Mouse (Mus musculus) CH12.LX (cell line): ENCODE measurements around the gene Il11. TPM values are rescaled to one million over a fixed set of nuclear protein-coding genes. Genes with fewer than 3 reads are reported as not detected.

Experiments used
- DNase-seq: peaks from one replicate; pipeline ENCODE4 v3.0.0-alpha.2; 2013; ENCODE audit errors: extremely low read depth
- H3K27ac ChIP-seq: 2 replicates; pipeline ENCODE4 v1.5.1; 2012; ENCODE audit warnings: low read depth, mild to moderate bottlenecking, control low read depth, moderate library complexity; ENCODE audit not compliant: insufficient read depth
- H3K27me3 ChIP-seq: replicated peaks from 2 replicates; pipeline ENCODE3; 2012; ENCODE audit warnings: inconsistent platforms
- H3K36me3 ChIP-seq, 2 experiments: replicated peaks in 1 of 2; 2 replicates each; pipeline versions ENCODE3 to v1.6.1; 2012; ENCODE audit warnings: inconsistent platforms in 1 of 2, low read length in 1 of 2, mild to moderate bottlenecking in 1 of 2, mixed read lengths in 1 of 2, moderate library complexity in 1 of 2; ENCODE audit not compliant: control insufficient read depth in 1 of 2, insufficient read depth in 1 of 2
- H3K4me1 ChIP-seq, 2 experiments: 2 replicates each; pipeline ENCODE4 v1.6.1; 2012; ENCODE audit warnings: inconsistent platforms in 1 of 2, moderate library complexity in 1 of 2; ENCODE audit not compliant: insufficient read depth in 2 of 2, control insufficient read depth in 1 of 2
- H3K4me2 ChIP-seq: 2 replicates; pipeline ENCODE4 v1.6.1; 2012; ENCODE audit warnings: low read depth, mild to moderate bottlenecking, control low read depth; ENCODE audit not compliant: poor library complexity, insufficient read depth, severe bottlenecking
- H3K4me3 ChIP-seq, 3 experiments: fragments of 150-350 bp in 1 of 3; sonication (generic) in 1 of 3; replicated peaks in 1 of 3; 2 replicates each; pipeline versions ENCODE3 to v1.5.1; 2011 to 2012; ENCODE audit warnings: low read depth in 2 of 3, low read length in 2 of 3, mild to moderate bottlenecking in 2 of 3, moderate library complexity in 2 of 3, control low read depth in 1 of 3, improper control_type of control experiment in 1 of 3, inconsistent platforms in 1 of 3, mixed read lengths in 1 of 3; ENCODE audit not compliant: poor library complexity in 1 of 3
- H3K79me2 ChIP-seq: replicated peaks from 2 replicates; pipeline ENCODE4 v1.6.1; 2012; ENCODE audit warnings: mild to moderate bottlenecking, moderate library complexity; ENCODE audit not compliant: control insufficient read depth, poor library complexity, insufficient read depth, severe bottlenecking; ENCODE audit errors: extremely low read depth
- H3K9ac ChIP-seq: 2 replicates; pipeline ENCODE4 v1.6.1; 2012; ENCODE audit warnings: low read depth, mild to moderate bottlenecking, control low read depth, moderate library complexity; ENCODE audit not compliant: insufficient read depth
- H3K9me3 ChIP-seq: replicated peaks from 2 replicates; pipeline ENCODE3; 2012; ENCODE audit warnings: low read length, inconsistent platforms, mixed read lengths
- BHLHE40 ChIP-seq: IDR thresholded peaks from 2 replicates; pipeline ENCODE4 v1.6.1; 2011; ENCODE audit warnings: mild to moderate bottlenecking, low read depth, low read length, improper control_type of control experiment
- CHD1 ChIP-seq: IDR thresholded peaks from 2 replicates; pipeline ENCODE4 v1.6.1; 2012; ENCODE audit warnings: low read depth, low read length, improper control_type of control experiment, inconsistent platforms
- CHD2 ChIP-seq: IDR thresholded peaks from 2 replicates; pipeline ENCODE4 v1.6.1; 2011; ENCODE audit warnings: low read length, improper control_type of control experiment
- CTCF ChIP-seq, 2 experiments: IDR thresholded peaks in 1 of 2; conservative IDR thresholded peaks in 1 of 2; 2 replicates each; pipeline ENCODE4 v1.5.1; 2011 to 2012; ENCODE audit warnings: low read depth in 2 of 2, low read length in 2 of 2, improper control_type of control experiment in 1 of 2, inconsistent platforms in 1 of 2, mild to moderate bottlenecking in 1 of 2, moderate library complexity in 1 of 2
- E2F4 ChIP-seq: IDR thresholded peaks from 2 replicates; pipeline ENCODE4 v1.6.1; 2011; ENCODE audit warnings: low read depth, low read length, improper control_type of control experiment; ENCODE audit not compliant: insufficient replicate concordance
- ELF1 ChIP-seq: IDR thresholded peaks from 2 replicates; pipeline ENCODE4 v1.6.1; 2014; ENCODE audit warnings: low read depth, mild to moderate bottlenecking, inconsistent platforms, low read length, improper control_type of control experiment
- EP300 ChIP-seq: IDR thresholded peaks from 2 replicates; pipeline ENCODE4 v1.6.1; 2011; ENCODE audit warnings: low read length, improper control_type of control experiment
- ETS1 ChIP-seq: conservative IDR thresholded peaks from 2 replicates; pipeline ENCODE4 v1.6.1; 2012; ENCODE audit warnings: low read depth, mild to moderate bottlenecking, inconsistent platforms, low read length, improper control_type of control experiment, moderate library complexity
- GABPA ChIP-seq: IDR thresholded peaks from 2 replicates; pipeline ENCODE4 v1.6.1; 2012; ENCODE audit warnings: low read depth, low read length, improper control_type of control experiment, inconsistent platforms; ENCODE audit not compliant: insufficient replicate concordance
- HCFC1 ChIP-seq: IDR thresholded peaks from 2 replicates; pipeline ENCODE4 v1.6.1; 2012; ENCODE audit warnings: low read depth, mild to moderate bottlenecking, inconsistent platforms, low read length, improper control_type of control experiment
- IRF4 ChIP-seq: IDR thresholded peaks from 2 replicates; pipeline ENCODE4 v1.6.1; 2014; ENCODE audit warnings: low read depth, mild to moderate bottlenecking, inconsistent platforms, low read length, improper control_type of control experiment
- JUN ChIP-seq: IDR thresholded peaks from 2 replicates; pipeline ENCODE4 v1.6.1; 2011; ENCODE audit warnings: low read depth, mild to moderate bottlenecking, low read length, improper control_type of control experiment, moderate library complexity; ENCODE audit not compliant: insufficient read depth
- JUND ChIP-seq: conservative IDR thresholded peaks from 2 replicates; pipeline ENCODE4 v1.6.1; 2011; ENCODE audit warnings: low read depth, low read length, improper control_type of control experiment
- KAT2A ChIP-seq: IDR thresholded peaks from 2 replicates; pipeline ENCODE4 v1.6.1; 2012; ENCODE audit warnings: low read length, improper control_type of control experiment, inconsistent platforms; ENCODE audit not compliant: insufficient replicate concordance
- MAFK ChIP-seq: IDR thresholded peaks from 2 replicates; pipeline ENCODE4 v1.6.1; 2011; ENCODE audit warnings: low read length, improper control_type of control experiment; ENCODE audit not compliant: insufficient replicate concordance
- MAX ChIP-seq: IDR thresholded peaks from 2 replicates; pipeline ENCODE4 v1.6.1; 2011; ENCODE audit warnings: low read length, improper control_type of control experiment
- MEF2A ChIP-seq: IDR thresholded peaks from 2 replicates; pipeline ENCODE4 v1.6.1; 2014; ENCODE audit warnings: low read depth, mild to moderate bottlenecking, inconsistent platforms, low read length, improper control_type of control experiment, borderline replicate concordance
- MXI1 ChIP-seq: IDR thresholded peaks from 2 replicates; pipeline ENCODE4 v1.6.1; 2011; ENCODE audit warnings: mild to moderate bottlenecking, low read depth, low read length, improper control_type of control experiment
- MYC ChIP-seq: IDR thresholded peaks from 2 replicates; pipeline ENCODE4 v1.6.1; 2011; ENCODE audit warnings: low read depth, mild to moderate bottlenecking, improper control_type of control experiment, low read length
- NRF1 ChIP-seq: IDR thresholded peaks from 2 replicates; pipeline ENCODE4 v1.6.1; 2014; ENCODE audit warnings: low read depth, mild to moderate bottlenecking, inconsistent platforms, low read length, improper control_type of control experiment, moderate library complexity
- POLR2A ChIP-seq: IDR thresholded peaks from 2 replicates; pipeline ENCODE4 v1.6.1; 2011; ENCODE audit warnings: low read depth, mild to moderate bottlenecking, improper control_type of control experiment, low read length
- POLR2AphosphoS2 ChIP-seq: IDR thresholded peaks from 2 replicates; pipeline ENCODE4 v1.6.1; 2011; ENCODE audit warnings: low read depth, low read length, improper control_type of control experiment
- RAD21 ChIP-seq: IDR thresholded peaks from 2 replicates; pipeline ENCODE4 v1.6.1; 2011; ENCODE audit warnings: low read depth, mild to moderate bottlenecking, low read length, improper control_type of control experiment, moderate library complexity
- RCOR1 ChIP-seq: conservative IDR thresholded peaks from 2 replicates; pipeline ENCODE4 v1.6.1; 2012; ENCODE audit warnings: low read depth, mild to moderate bottlenecking, inconsistent platforms, low read length, improper control_type of control experiment
- SMC3 ChIP-seq: IDR thresholded peaks from 2 replicates; pipeline ENCODE4 v1.6.1; 2011; ENCODE audit warnings: low read depth, low read length, improper control_type of control experiment
- TBP ChIP-seq: conservative IDR thresholded peaks from 2 replicates; pipeline ENCODE4 v1.6.1; 2011; ENCODE audit warnings: low read depth, low read length, improper control_type of control experiment
- TCF12 ChIP-seq: IDR thresholded peaks from 2 replicates; pipeline ENCODE4 v1.6.1; 2014; ENCODE audit warnings: low read depth, mild to moderate bottlenecking, inconsistent platforms, low read length, improper control_type of control experiment
- UBTF ChIP-seq: IDR thresholded peaks from 2 replicates; pipeline ENCODE4 v1.6.1; 2012; ENCODE audit warnings: low read depth, mild to moderate bottlenecking, inconsistent platforms, low read length, improper control_type of control experiment, moderate library complexity
- USF1 ChIP-seq: IDR thresholded peaks from 2 replicates; pipeline ENCODE4 v1.6.1; 2014; ENCODE audit warnings: low read depth, mild to moderate bottlenecking, inconsistent platforms, low read length, improper control_type of control experiment
- USF2 ChIP-seq: conservative IDR thresholded peaks from 2 replicates; pipeline ENCODE4 v1.6.1; 2011; ENCODE audit warnings: low read depth, low read length, improper control_type of control experiment
- ZC3H11A ChIP-seq: IDR thresholded peaks from 2 replicates; pipeline ENCODE4 v1.6.1; 2012; ENCODE audit warnings: low read depth, mild to moderate bottlenecking, inconsistent platforms, low read length, improper control_type of control experiment
- ZKSCAN1 ChIP-seq: IDR thresholded peaks from 2 replicates; pipeline ENCODE4 v1.6.1; 2012; ENCODE audit warnings: low read depth, inconsistent platforms, low read length, improper control_type of control experiment, borderline replicate concordance
- ZMIZ1 ChIP-seq: IDR thresholded peaks from 2 replicates; pipeline ENCODE4 v1.6.1; 2012; ENCODE audit warnings: low read depth, mild to moderate bottlenecking, inconsistent platforms, low read length, improper control_type of control experiment
- ZNF384 ChIP-seq: IDR thresholded peaks from 2 replicates; pipeline ENCODE4 v1.6.1; 2012; ENCODE audit warnings: low read depth, low read length, improper control_type of control experiment, inconsistent platforms
- dilution Hi-C: fragments of 300-500 bp; cut with MboI; formaldehyde crosslinking; loops from 2 replicates; pipeline ENCODE4 v1.14.3; 2020; ENCODE audit warnings: low sequenced_read_pairs; ENCODE audit not compliant: extremely low pct_unique_long_range_greater_than_20kb, extremely low pct_ligation_motif_present
- in situ Hi-C: fragments of 300-500 bp; cut with MboI; formaldehyde crosslinking; loops from 3 replicates; pipeline ENCODE4 v1.14.3; 2019; ENCODE audit warnings: low sequenced_read_pairs, low pct_ligation_motif_present, low pct_unique_long_range_greater_than_20kb, mixed read lengths
- polyA plus RNA-seq: library from polyadenylated mRNA; unstranded; fragments of >175 nt; gene quantifications from 2 replicates; pipeline ENCODE4 v1.2.1, GENCODE M21; 2012; ENCODE audit warnings: low read depth; ENCODE audit not compliant: insufficient read length
- total RNA-seq, 2 experiments: library from RNA; depleted of rRNA; stranded (reverse); fragments of 300-350 nt in 1 of 2; fragments of >200 nt in 1 of 2; gene quantifications; 2 replicates each; pipeline ENCODE4 v1.2.3; 2012 to 2014

Il11 gene
- total and polyA plus RNA-seq, 3 experiments: 0.17 TPM; not detected in 2

DNA sequence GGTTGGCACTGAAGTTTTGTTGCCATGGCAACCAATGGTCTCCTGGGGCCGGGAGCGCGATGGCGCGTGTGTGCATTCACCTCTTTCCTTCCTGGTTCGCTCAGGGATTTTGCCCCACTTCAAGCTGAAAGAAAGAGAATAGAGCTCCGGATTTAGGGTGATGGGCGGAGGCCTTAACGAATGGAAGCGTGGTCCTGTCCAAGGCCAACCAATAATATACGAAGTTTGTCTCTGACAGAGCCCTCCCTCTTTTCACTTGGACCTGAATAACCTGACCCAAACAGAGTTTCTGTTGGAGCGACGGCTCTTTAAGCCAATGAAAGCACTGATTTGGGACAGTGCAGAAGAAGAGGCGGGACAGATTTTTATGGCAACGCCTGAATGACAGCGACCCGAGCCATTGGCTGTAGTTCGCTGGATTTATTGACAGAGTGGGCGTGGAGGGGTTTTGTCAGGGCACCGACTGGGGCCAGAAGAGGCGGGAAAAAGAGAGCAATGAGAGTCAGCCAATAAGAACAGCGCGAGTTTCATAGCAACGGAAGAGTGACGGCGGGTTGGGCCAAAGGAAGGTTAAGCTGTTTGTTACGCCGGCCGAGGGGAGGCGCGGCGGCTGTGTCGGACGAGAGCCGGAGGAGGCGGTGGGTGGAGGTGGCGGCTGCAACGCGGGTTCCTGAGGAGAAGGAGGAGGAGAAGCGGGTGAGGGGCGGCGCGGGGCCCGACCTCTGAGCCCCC, 42.9 kb downstream of the Il11 start, which contains the start of gene Kmt5c (continued):
- TF ChIP-seq ZKSCAN1: no peak
- peak; percentile 56 for TF ChIP-seq BHLHE40
- TF ChIP-seq NRF1: 0 out of 2 replicates have a peak, but pooled peaks have one; percentile 27
- no peak for TF ChIP-seq USF2
- TF ChIP-seq MAFK: no peak
- TF ChIP-seq ETS1: no peak
- no peak for TF ChIP-seq ZNF384
- TF ChIP-seq GABPA: no peak
- peak; percentile 61 for TF ChIP-seq HCFC1

DNA sequence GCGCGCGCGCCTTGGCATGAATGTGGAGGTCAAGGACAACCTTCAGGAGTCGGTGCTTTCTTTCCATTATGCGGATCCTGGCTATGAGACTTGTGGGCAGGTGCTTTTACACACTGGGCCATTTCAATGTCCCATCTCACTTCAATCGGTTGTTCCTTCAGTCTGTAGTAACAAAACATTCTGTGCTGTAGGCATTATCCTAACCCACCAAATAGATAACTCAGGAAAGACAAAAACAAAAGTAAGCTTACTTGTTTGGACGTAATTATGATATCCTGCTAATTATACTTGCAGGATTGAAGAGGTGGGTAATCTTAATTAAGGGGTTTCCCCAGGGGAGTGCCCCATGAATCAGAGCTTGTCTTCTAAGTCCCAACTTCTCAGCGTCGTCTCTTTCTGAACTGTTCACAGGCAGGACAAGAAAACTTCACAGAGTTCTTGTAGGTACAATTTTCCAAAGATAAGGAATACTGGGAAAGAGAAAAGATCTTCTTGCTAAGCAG, 43.6 kb downstream of the Il11 start:
- in situ Hi-C loops: no loop called here
- Histone ChIP-seq H3K9ac (peak overlapping the region; percentile 73), H3K79me2 (no peaks in the 10 kb centered on the region), H3K4me3 (peak overlapping the region; percentile 46 to 55 (median 47)), H3K36me3 (peaks cover 14 to 25% of the 10 kb centered on the region in 2 experiments), H3K4me1 (peaks cover 5 to 24% of the 10 kb centered on the region in 2 experiments; a peak in 3 of 4 replicates), H3K9me3 (no peaks in the 10 kb centered on the region), H3K27me3 (no peaks in the 10 kb centered on the region), H3K27ac (peak overlapping the region; percentile 71), H3K4me2 (peak overlapping the region; percentile 63)
- dilution Hi-C loops: no loop called here
- DNase-seq: no peak
- TF ChIP-seq POLR2A (no peak), MYC (no peak), MEF2A (no peak), UBTF (no peak), GABPA (no peak), HCFC1 (no peak), RCOR1 (0 out of 2 replicates have a peak, but pooled peaks have one; percentile 50), ETS1 (0 out of 2 replicates have a peak, but pooled peaks have one; percentile 22), KAT2A (no peak), RAD21 (no peak), BHLHE40 (no peak), USF2 (no peak), TCF12 (no peak), IRF4 (no peak), MAX (no peak), CHD1 (no peak), JUND (no peak), EP300 (peak; percentile 53), ZC3H11A (no peak), NRF1 (peak; percentile 71; the same call in 1 of the 2 replicates), ZNF384 (no peak), ELF1 (no peak), E2F4 (no peak), USF1 (no peak), CHD2 (no peak), TBP (0 out of 2 replicates have a peak, but pooled peaks have one; percentile 29), ZMIZ1 (no peak), ZKSCAN1 (no peak), POLR2AphosphoS2 (no peak), CTCF (conservative IDR thresholded peaks at IDR 0.05 in 1 of 2, IDR thresholded peaks at IDR 0.05 in 1 of 2; ENCODE audit: low read depth in 2 of 2, low read length in 2 of 2) (no peak), MXI1 (no peak), JUN (no peak), SMC3 (no peak)
